Mouse (Mus musculus): ENCODE results near the gene Capn7. TPM values are rescaled to one million over a fixed set of nuclear protein-coding genes. Genes with fewer than 3 reads are reported as not detected.

The Capn7 gene
- polyA plus RNA-seq, 1 experiment from 2014 or later: 41.1 TPM

DNA sequence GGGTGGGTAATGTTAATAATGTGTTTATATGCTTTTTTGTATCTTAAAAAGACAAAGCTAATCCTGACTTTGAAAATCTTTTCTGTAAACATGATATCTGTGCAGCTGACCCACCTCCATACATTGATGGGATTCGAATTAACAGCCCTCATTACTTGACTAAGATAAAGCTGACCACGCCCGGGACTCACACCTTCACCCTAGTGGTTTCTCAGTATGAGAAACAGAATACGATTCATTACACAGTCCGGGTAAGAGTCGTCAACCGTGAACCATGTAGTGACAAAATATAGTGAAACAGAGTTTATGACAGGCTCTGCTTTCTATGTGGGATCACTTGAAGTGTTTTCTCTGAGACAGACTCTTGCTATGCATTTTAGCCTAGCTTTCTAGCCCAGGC is 31.5 kb downstream of the Capn7 start:
- Histone ChIP-seq H3K9ac (no peak overlapping the region), H3K4me2 (no peak overlapping the region), H3K4me1 (no peaks in the 10 kb centered on the region), H3K9me3 (no peaks in the 10 kb centered on the region), H3K27ac (no peak overlapping the region), H3K36me3 (peaks cover 75% of the 10 kb centered on the region), H3K27me3 (no peaks in the 10 kb centered on the region), H3K4me3 (no peak overlapping the region)
- 88% methylated on average over 7 of the region's 7 CpGs for WGBS
- no peak for ATAC-seq (ENCODE audit: insufficient number of reproducible peaks, insufficient read depth, low FRiP score, low TSS enrichment, low read depth)

- Histone ChIP-seq H3K4me3 (no peak overlapping the region), H3K27ac (no peak overlapping the region), H3K9ac (no peak overlapping the region), H3K4me2 (no peak overlapping the region), H3K36me3 (peaks cover 75% of the 10 kb centered on the region), H3K9me3 (no peaks in the 10 kb centered on the region), H3K27me3 (no peaks in the 10 kb centered on the region), H3K4me1 (no peaks in the 10 kb centered on the region)
- ATAC-seq (ENCODE audit: insufficient number of reproducible peaks, insufficient read depth, low FRiP score, low TSS enrichment, low read depth): no peak
- WGBS: 68% methylated on average over 3 of the region's 3 CpGs
Measured at GRCm38 (mm10) chr14:31369377-31369776, 32.9 kb downstream of the Capn7 start.

GRCm38 (mm10) chr14:31374390-31374789 is 38.0 kb downstream of the Capn7 start:
- no peak for ATAC-seq (ENCODE audit: insufficient number of reproducible peaks, insufficient read depth, low FRiP score, low TSS enrichment, low read depth)

DNA sequence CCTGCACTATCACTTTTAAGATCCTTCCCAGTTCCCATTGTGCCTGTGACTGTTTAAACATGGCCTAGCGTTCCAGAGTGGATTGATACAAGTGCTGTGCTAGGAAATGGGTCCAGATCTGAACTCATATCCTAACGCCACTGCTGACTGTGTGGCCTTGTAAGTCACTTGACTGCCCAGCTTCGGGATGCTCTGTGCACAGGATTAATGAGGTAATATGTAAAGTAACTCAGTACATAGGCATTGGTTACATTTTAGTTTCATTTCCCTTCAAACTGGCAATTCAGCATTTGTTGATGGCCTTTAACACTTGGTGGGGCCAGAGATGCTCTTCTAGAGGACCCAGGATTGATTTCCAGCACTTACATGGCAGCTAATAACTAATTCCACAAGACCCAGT is 39.9 kb downstream of the Capn7 start:
- no peaks in the 10 kb centered on the region for H3K4me1 ChIP-seq
- ATAC-seq (ENCODE audit: insufficient number of reproducible peaks, insufficient read depth, low FRiP score, low TSS enrichment, low read depth): no peak
- H3K27me3 ChIP-seq: no peaks in the 10 kb centered on the region
- no peak overlapping the region for H3K4me3 ChIP-seq
- H3K9me3 ChIP-seq: no peaks in the 10 kb centered on the region
- peaks cover 72% of the 10 kb centered on the region for H3K36me3 ChIP-seq
- no peak overlapping the region for H3K27ac ChIP-seq
- no peak overlapping the region for H3K9ac ChIP-seq
- 87% methylated on average over 3 of the region's 3 CpGs for WGBS
- H3K4me2 ChIP-seq: no peak overlapping the region

More at GRCm38 (mm10) chr14:31374390-31374789, 38.0 kb downstream of the Capn7 start:
- Histone ChIP-seq H3K36me3 (peaks cover 89% of the 10 kb centered on the region), H3K9me3 (no peaks in the 10 kb centered on the region), H3K9ac (no peak overlapping the region), H3K4me1 (no peaks in the 10 kb centered on the region), H3K4me3 (no peak overlapping the region), H3K27me3 (no peaks in the 10 kb centered on the region), H3K4me2 (no peak overlapping the region), H3K27ac (no peak overlapping the region)
- WGBS: 82% methylated on average over 6 of the region's 6 CpGs

- H3K4me3 ChIP-seq: no peak overlapping the region
- ATAC-seq (ENCODE audit: insufficient number of reproducible peaks, insufficient read depth, low FRiP score, low TSS enrichment, low read depth): no peak
- no peak overlapping the region for H3K4me2 ChIP-seq
- WGBS: 84% methylated on average over 8 of the region's 8 CpGs
- no peak overlapping the region for H3K9ac ChIP-seq
- H3K36me3 ChIP-seq: peaks cover 25% of the 10 kb centered on the region
- no peaks in the 10 kb centered on the region for H3K27me3 ChIP-seq
- no peaks in the 10 kb centered on the region for H3K9me3 ChIP-seq
- no peak overlapping the region for H3K27ac ChIP-seq
- H3K4me1 ChIP-seq: peaks cover 17% of the 10 kb centered on the region
Measured at GRCm38 (mm10) chr14:31382276-31382675, 45.8 kb downstream of the Capn7 start.

GRCm38 (mm10) chr14:31383470-31384050 is 47.1 kb downstream of the Capn7 start:
- 88% methylated on average over 11 of the region's 11 CpGs for WGBS
- Histone ChIP-seq H3K36me3 (peaks cover 12% of the 10 kb centered on the region), H3K4me1 (peaks cover 29% of the 10 kb centered on the region), H3K9me3 (no peaks in the 10 kb centered on the region), H3K4me3 (no peak overlapping the region), H3K4me2 (no peak overlapping the region), H3K27me3 (no peaks in the 10 kb centered on the region), H3K9ac (no peak overlapping the region), H3K27ac (no peak overlapping the region)
- ATAC-seq (ENCODE audit: insufficient number of reproducible peaks, insufficient read depth, low FRiP score, low TSS enrichment, low read depth): no peak

DNA sequence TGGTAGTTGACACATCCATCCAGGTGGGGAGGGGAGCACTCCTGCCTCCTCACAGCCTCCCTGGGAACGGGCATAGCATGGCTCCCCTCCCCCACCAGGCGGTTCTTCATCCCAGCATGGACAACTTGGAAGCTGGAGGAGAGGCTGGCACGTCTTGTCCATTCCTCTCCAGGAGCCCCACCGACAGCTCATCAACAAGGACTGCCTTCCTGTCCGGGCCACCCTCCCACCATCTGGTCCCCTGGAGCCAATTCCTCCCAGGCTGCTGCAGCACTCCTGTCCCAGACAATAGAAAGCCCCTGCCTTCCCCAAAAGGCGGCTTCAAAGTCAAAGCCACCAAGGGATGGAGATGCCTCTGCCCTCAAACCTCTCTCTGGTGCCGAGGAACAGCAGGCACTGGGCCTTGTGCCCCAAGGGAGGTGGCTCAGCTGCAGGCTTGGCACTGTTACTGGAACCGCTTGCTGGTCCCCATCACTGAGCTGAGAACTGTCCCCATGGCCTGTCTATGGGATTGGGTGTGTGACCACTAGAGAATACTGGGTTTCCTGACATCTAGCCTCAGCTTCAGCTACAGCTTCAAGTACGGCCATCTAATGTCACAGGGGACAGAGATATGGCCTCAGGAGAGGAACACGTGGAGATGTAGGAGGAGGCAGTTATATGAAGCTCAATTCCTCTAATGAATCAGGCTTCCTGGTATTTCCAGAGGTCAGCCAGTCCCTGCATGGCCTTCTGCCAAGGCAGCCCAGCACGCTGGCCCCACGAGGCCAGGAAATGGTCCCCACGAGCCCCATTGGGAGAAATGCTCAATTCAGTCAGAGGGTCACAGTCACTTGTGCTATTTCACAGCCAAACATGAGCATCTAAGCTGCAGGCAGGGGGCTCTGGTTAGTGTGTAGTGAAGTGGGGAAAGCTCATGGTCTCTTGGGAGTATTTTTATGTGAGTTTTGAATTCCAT is 48.2 kb downstream of the Capn7 start:
- Histone ChIP-seq H3K27me3 (no peaks in the 10 kb centered on the region), H3K4me1 (peaks cover 32% of the 10 kb centered on the region), H3K4me3 (no peak overlapping the region), H3K27ac (peak overlapping the region; percentile 39; the same call in 1 of the 2 replicates), H3K9ac (no peak overlapping the region), H3K9me3 (no peaks in the 10 kb centered on the region), H3K36me3 (peaks cover 5% of the 10 kb centered on the region; the same call in 1 of the 2 replicates), H3K4me2 (no peak overlapping the region)
- no peak for ATAC-seq (ENCODE audit: insufficient number of reproducible peaks, insufficient read depth, low FRiP score, low TSS enrichment, low read depth)
- 71% methylated on average over 13 of the region's 13 CpGs for WGBS

GRCm38 (mm10) chr14:31385406-31385805 is 49.0 kb downstream of the Capn7 start:
- no peak overlapping the region for H3K9ac ChIP-seq
- whole genome bisulfite sequencing: 88% methylated on average over 5 of the region's 5 CpGs
- peaks cover 32% of the 10 kb centered on the region for H3K4me1 ChIP-seq
- no peak overlapping the region for H3K4me2 ChIP-seq
- 0 out of 2 replicates have a peak overlapping the region, but pooled peaks have one; percentile 39 for H3K27ac ChIP-seq
- no peak for ATAC-seq (ENCODE audit: insufficient number of reproducible peaks, insufficient read depth, low FRiP score, low TSS enrichment, low read depth)
- no peaks in the 10 kb centered on the region for H3K9me3 ChIP-seq
- H3K4me3 ChIP-seq: no peak overlapping the region
- H3K36me3 ChIP-seq: peaks cover 5% of the 10 kb centered on the region; the same call in 1 of the 2 replicates
- H3K27me3 ChIP-seq: no peaks in the 10 kb centered on the region

- H3K4me3 ChIP-seq: no peak overlapping the region
- H3K36me3 ChIP-seq: peaks cover 5% of the 10 kb centered on the region; the same call in 1 of the 2 replicates
- H3K27me3 ChIP-seq: no peaks in the 10 kb centered on the region
- ATAC-seq (ENCODE audit: insufficient number of reproducible peaks, insufficient read depth, low FRiP score, low TSS enrichment, low read depth): no peak
- WGBS: 48% methylated on average over 13 of the region's 13 CpGs
- H3K27ac ChIP-seq: no peak overlapping the region
- no peak overlapping the region for H3K4me2 ChIP-seq
- no peaks in the 10 kb centered on the region for H3K9me3 ChIP-seq
- peaks cover 32% of the 10 kb centered on the region for H3K4me1 ChIP-seq
- H3K9ac ChIP-seq: no peak overlapping the region
Measured at GRCm38 (mm10) chr14:31385977-31386697, 49.7 kb downstream of the Capn7 start.

DNA sequence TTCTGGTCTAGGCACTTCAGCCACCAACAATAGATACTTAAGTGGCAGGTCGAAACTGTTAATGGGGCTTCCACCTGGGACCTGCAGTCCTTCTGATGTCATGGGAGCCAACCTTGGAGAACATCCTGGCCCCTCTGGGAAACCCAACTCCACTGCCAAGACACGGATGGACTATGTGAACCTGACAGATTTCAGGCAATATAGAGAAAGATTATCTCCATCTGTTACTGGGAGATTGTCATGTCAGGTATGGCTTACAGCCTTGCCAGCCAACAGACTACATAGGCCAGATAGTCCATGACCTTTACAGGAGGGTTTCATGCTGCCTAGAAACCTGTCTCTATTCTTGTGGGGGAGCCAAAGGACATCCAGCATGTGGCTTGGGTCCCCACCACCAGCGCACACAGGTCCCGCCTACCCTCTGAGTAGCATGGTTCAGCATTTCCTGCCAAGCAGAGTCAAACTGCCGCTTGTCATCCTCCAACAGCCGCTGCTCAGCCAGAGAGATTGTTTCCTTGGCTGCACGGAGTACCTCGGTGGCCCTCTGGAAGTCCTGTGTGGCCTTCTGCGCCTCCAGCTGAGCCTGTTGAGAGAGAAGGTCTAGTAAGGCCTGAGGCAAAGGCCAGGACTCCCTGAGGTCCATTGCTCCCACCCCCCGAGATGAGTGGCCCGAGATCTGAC is 51.0 kb downstream of the Capn7 start:
- Histone ChIP-seq H3K27me3 (no peaks in the 10 kb centered on the region), H3K27ac (peak overlapping the region; percentile 83; the same call in 1 of the 2 replicates), H3K4me1 (peaks cover 32% of the 10 kb centered on the region), H3K4me3 (no peak overlapping the region), H3K36me3 (peaks cover 3% of the 10 kb centered on the region; the same call in 1 of the 2 replicates), H3K9ac (peak overlapping the region; percentile 6; the same call in 1 of the 2 replicates), H3K9me3 (no peaks in the 10 kb centered on the region), H3K4me2 (no peak overlapping the region)
- ATAC-seq (ENCODE audit: insufficient number of reproducible peaks, insufficient read depth, low FRiP score, low TSS enrichment, low read depth): no peak
- WGBS: 73% methylated on average over 11 of the region's 11 CpGs

Measured in embryonic facial prominence, embryonic 13.5 days (tissue).